Mouse (Mus musculus) limb, embryonic 11.5 days (tissue): ENCODE data around the gene Cyp4f13. TPM values are rescaled to one million over a fixed set of nuclear protein-coding genes. Genes with fewer than 3 reads are reported as not detected.

Experiments
- ATAC-seq: fragments of 200-750 bp; cut with Nextera tagmentation; 2 replicates; pipeline ENCODE4 v1.8.0; 2017; ENCODE audit warnings: low read depth; ENCODE audit not compliant: insufficient number of reproducible peaks, low FRiP score, low TSS enrichment
- DNase-seq: peaks from one replicate; pipeline ENCODE4 v3.0.0-alpha.2; 2015; ENCODE audit warnings: low spot score
- H3K27ac ChIP-seq: fragments of 300-500 bp; sonication (generic); replicated peaks from 2 replicates; pipeline ENCODE4 v1.5.1; 2014; ENCODE audit warnings: low read depth, mild to moderate bottlenecking, low read length
- H3K27me3 ChIP-seq: fragments of 300-500 bp; sonication (generic); 2 replicates; pipeline ENCODE4 v1.6.1; 2014; ENCODE audit warnings: mild to moderate bottlenecking, low read length, mixed read lengths; ENCODE audit not compliant: control insufficient read depth, insufficient read depth
- H3K36me3 ChIP-seq: fragments of 300-500 bp; sonication (generic); 2 replicates; pipeline ENCODE4 v1.6.1; 2014; ENCODE audit warnings: mild to moderate bottlenecking, low read length, moderate library complexity, mixed read lengths; ENCODE audit not compliant: control insufficient read depth, insufficient read depth
- H3K4me1 ChIP-seq: fragments of 300-500 bp; sonication (generic); 2 replicates; pipeline ENCODE4 v1.6.1; 2014; ENCODE audit warnings: low read length, mixed read lengths; ENCODE audit not compliant: control insufficient read depth, insufficient read depth
- H3K4me2 ChIP-seq: fragments of 300-500 bp; sonication (generic); 2 replicates; pipeline ENCODE4 v1.6.1; 2014; ENCODE audit warnings: low read depth, mild to moderate bottlenecking, moderate library complexity; ENCODE audit not compliant: severe bottlenecking
- H3K4me3 ChIP-seq: fragments of 300-500 bp; sonication (generic); 2 replicates; pipeline ENCODE4 v1.5.1; 2014; ENCODE audit warnings: low read depth, low read length
- H3K9ac ChIP-seq: fragments of 300-500 bp; sonication (generic); 2 replicates; pipeline ENCODE4 v1.6.1; 2014; ENCODE audit warnings: mild to moderate bottlenecking, low read length
- H3K9me3 ChIP-seq: fragments of 300-500 bp; sonication (generic); 2 replicates; pipeline ENCODE4 v1.6.1; 2016; ENCODE audit warnings: low read length; ENCODE audit not compliant: control insufficient read depth
- WGBS: fragments of 180-500 bp; shearing (Covaris S2); extraction: QIAGEN DNeasy Blood & Tissue Kit; methylation state at CpG from one replicate; pipeline ENCODE4 v1.1.7; 2014; 5-methylcytosine and 5-hydroxymethylcytosine counted together
- polyA plus RNA-seq: library from polyadenylated mRNA; unstranded; fragments of >200 nt; fragmentation: Nextera tagmentation; extraction: Ambion mirVana; gene quantifications from 2 replicates; pipeline ENCODE4 v1.2.1, GENCODE M21; 2014

Gene Cyp4f13
- 2.7 and 4.1 TPM in 2 replicates for polyA plus RNA-seq

GRCm38 (mm10) chr17:32947215-32947914, at the start of gene Cyp4f13:
TSS of gene Cyp4f13 (minus strand) at chr17:32947402.
- H3K27me3 ChIP-seq: no peaks in the 10 kb centered on the region
- ATAC-seq (peak; percentile 78; the same call in 1 of the 2 replicates), DNase-seq (peak; percentile 72)
- H3K36me3 ChIP-seq: no peaks in the 10 kb centered on the region
- no peak within 1 kb of the TSS for H3K27ac ChIP-seq
- H3K9ac ChIP-seq: peak within 1 kb of the TSS; percentile 45
- H3K4me2 ChIP-seq: peak within 1 kb of the TSS; percentile 36
- no peaks in the 10 kb centered on the region for H3K4me1 ChIP-seq
- H3K4me3 ChIP-seq: peak within 1 kb of the TSS; percentile 26
- H3K9me3 ChIP-seq: no peaks in the 10 kb centered on the region
- 46% methylated on average over 12 of the region's 12 CpGs for WGBS

- ATAC-seq (peak; percentile 70), DNase-seq (peak; percentile 79)
- Histone ChIP-seq H3K9ac (peak within 1 kb of the TSS; percentile 71), H3K27me3 (no peaks in the 10 kb centered on the region), H3K4me1 (no peaks in the 10 kb centered on the region), H3K36me3 (no peaks in the 10 kb centered on the region), H3K9me3 (no peaks in the 10 kb centered on the region), H3K4me3 (peak within 1 kb of the TSS; percentile 66), H3K4me2 (peak within 1 kb of the TSS; percentile 52), H3K27ac (no peak within 1 kb of the TSS)
- WGBS: 3% methylated on average over 21 of the region's 21 CpGs
These were observed 45.7 kb upstream of the Cyp4f13 start, which contains the start of gene Zfp952 for GRCm38 (mm10) chr17:32992699-32993474. TSS of gene Zfp952 (plus strand) at chr17:32993129.

GRCm38 (mm10) chr17:32991965-32992698, 44.9 kb upstream of the Cyp4f13 start:
- 77% methylated on average over 12 of the region's 12 CpGs for WGBS
- no peak for DNase-seq
- peak overlapping the region; percentile 52; the same call in 1 of the 2 replicates for H3K4me2 ChIP-seq
- no peaks in the 10 kb centered on the region for H3K36me3 ChIP-seq
- H3K9me3 ChIP-seq: no peaks in the 10 kb centered on the region
- ATAC-seq: no peak
- H3K4me1 ChIP-seq: no peaks in the 10 kb centered on the region
- peak overlapping the region; percentile 66; the same call in 1 of the 2 replicates for H3K4me3 ChIP-seq
- H3K27me3 ChIP-seq: no peaks in the 10 kb centered on the region
- no peak overlapping the region; the same call in 1 of the 2 replicates for H3K9ac ChIP-seq
- no peak overlapping the region for H3K27ac ChIP-seq

GRCm38 (mm10) chr17:32986301-32986700, 39.1 kb upstream of the Cyp4f13 start:
- no peaks in the 10 kb centered on the region for H3K9me3 ChIP-seq
- H3K4me2 ChIP-seq: no peak overlapping the region
- H3K27ac ChIP-seq: no peak overlapping the region
- no peaks in the 10 kb centered on the region for H3K36me3 ChIP-seq
- no peak for ATAC-seq
- H3K27me3 ChIP-seq: no peaks in the 10 kb centered on the region
- DNase-seq: no peak
- no peak overlapping the region for H3K4me3 ChIP-seq
- no peak overlapping the region for H3K9ac ChIP-seq
- 71% methylated on average over 4 of the region's 4 CpGs for WGBS
- H3K4me1 ChIP-seq: no peaks in the 10 kb centered on the region

- Histone ChIP-seq H3K9ac (no peak overlapping the region), H3K4me3 (no peak overlapping the region), H3K4me2 (no peak overlapping the region), H3K4me1 (no peaks in the 10 kb centered on the region), H3K36me3 (peaks cover 15% of the 10 kb centered on the region), H3K27ac (no peak overlapping the region), H3K9me3 (no peaks in the 10 kb centered on the region), H3K27me3 (no peaks in the 10 kb centered on the region)
- DNase-seq (no peak), ATAC-seq (no peak)
- WGBS: 87% methylated on average over 4 of the region's 4 CpGs
These were observed 34.2 kb upstream of the Cyp4f13 start for GRCm38 (mm10) chr17:32981361-32981760.

GRCm38 (mm10) chr17:32965623-32966290, 18.6 kb upstream of the Cyp4f13 start, which contains the start of gene Zfp472:
TSS of gene Zfp472 (plus strand) at chr17:32965814.
- peak within 1 kb of the TSS; percentile 82 for H3K4me3 ChIP-seq
- peak within 1 kb of the TSS; percentile 79 for H3K9ac ChIP-seq
- H3K36me3 ChIP-seq: no peaks in the 10 kb centered on the region
- H3K4me2 ChIP-seq: peak within 1 kb of the TSS; percentile 75
- under 1% methylated on average over 33 of the region's 33 CpGs for WGBS
- no peaks in the 10 kb centered on the region for H3K27me3 ChIP-seq
- ATAC-seq (peak; percentile 98), DNase-seq (peak; percentile 95)
- H3K4me1 ChIP-seq: peaks cover 11% of the 10 kb centered on the region
- no peaks in the 10 kb centered on the region for H3K9me3 ChIP-seq
- peak within 1 kb of the TSS; percentile 76 for H3K27ac ChIP-seq

GRCm38 (mm10) chr17:32965253-32965622, 18.0 kb upstream of the Cyp4f13 start:
- Histone ChIP-seq H3K36me3 (no peaks in the 10 kb centered on the region), H3K9me3 (no peaks in the 10 kb centered on the region), H3K27ac (no peak overlapping the region), H3K4me1 (peaks cover 11% of the 10 kb centered on the region), H3K4me3 (peak overlapping the region; percentile 82), H3K9ac (peak overlapping the region; percentile 70), H3K27me3 (no peaks in the 10 kb centered on the region), H3K4me2 (peak overlapping the region; percentile 75)
- WGBS: 0% methylated on average over 14 of the region's 14 CpGs
- ATAC-seq (peak; percentile 64; the same call in 1 of the 2 replicates), DNase-seq (no peak)
